Mouse (Mus musculus): ENCODE data around the gene Dennd1b.
A peak's percentile ranks its signal among the peaks of the same experiment; 100 is the strongest.

Dennd1b gene

DNA sequence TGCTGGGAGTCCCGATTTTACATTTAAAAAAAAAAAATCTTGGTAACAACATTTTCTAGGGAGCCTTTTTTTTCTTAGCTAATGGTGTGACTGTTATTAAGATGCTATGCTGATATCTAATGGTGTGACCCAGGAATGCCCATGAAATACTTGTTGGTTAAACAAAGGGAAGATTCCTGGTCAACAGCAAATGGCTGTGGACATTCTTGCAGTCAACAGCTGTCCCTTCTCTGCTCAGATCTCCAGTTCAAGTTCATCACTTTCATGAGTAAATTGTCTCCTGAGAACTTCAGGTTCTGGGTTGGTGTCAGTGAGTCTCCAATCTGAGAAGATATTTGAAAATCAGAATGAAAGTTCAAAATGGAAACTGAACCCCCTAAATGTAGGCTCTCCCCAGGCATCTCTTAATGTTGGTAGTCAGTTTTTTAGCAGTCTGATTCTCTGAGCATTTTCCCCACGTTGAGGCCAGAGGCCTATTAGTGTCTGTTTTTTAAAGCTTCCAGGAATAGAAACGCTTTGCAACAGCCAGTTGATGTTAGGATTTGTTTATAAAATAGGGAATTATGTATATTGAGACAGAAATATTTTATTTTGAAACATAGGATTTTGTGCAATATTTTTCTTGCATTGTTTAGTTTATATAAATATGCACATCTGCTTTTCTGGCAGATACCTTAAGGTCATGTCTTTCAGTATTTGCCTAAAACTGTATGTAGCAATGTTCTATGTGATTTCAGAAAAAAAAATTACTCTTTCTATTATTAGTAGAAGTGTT lies 211.0 kb downstream of the Dennd1b start:
- no peak for DNase-seq (ENCODE audit: low read depth in 2 of 2, low spot score in 2 of 2)

DNA sequence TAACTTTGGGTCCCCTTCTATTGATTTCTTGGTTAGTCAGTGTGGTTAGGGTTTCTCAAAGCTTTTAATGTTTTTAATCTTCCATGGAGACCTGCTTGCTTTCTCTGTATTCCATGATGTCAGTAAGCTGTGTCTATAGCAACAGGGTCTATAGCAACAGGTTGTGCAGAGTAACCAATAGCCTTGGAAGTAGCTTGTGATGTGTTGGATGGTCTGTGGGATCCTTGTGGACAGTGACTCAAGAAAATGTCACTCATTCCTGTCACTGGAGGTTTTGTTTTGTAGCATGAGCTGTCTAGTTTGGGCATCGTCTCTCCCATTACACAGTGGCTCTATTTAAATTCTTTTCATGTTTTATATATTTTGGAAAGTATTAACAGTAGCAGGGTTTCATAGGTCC lies 216.5 kb downstream of the Dennd1b start:
- no peak for DNase-seq (ENCODE audit: low read depth in 2 of 2, low spot score in 2 of 2)

DNA sequence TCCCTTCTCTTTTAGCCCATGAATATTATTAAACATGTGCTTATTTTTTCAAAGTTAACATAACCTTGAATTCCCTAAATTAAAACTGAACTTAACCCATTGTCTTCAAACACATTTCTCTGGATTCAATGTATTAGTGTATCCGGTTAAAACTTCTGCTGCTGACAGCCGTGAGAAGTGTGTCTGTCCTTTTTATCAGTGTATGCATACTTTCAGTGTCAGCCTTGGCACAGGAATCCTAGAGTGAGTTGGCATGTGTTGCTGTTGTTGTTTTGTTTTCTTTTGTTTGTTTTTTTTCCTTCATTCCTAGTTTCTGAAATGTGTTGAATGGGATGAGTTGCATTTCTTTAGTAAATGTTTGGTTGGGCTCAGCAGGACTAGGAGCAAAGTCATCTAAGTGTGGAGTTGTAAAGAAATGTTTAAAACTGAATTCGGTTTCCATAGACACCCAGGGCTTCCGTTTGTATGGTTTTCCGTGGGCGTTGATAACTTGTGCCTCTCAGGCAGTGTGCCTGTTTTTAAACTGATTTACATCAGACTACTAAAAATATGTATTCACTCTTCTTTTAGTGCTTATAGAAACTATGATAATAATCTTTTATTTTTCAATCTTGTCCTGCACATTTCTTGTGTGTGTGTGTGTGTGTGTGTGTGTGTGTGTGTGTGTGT lies 217.4 kb downstream of the Dennd1b start:
- peak in 1 of 2 experiments; percentile 33 for DNase-seq (ENCODE audit: low read depth in 2 of 2, low spot score in 2 of 2)

- no peak for DNase-seq (ENCODE audit: low read depth in 2 of 2, low spot score in 2 of 2)
Measured at GRCm38 (mm10) chr1:139192635-139193034, 229.4 kb downstream of the Dennd1b start.

DNA sequence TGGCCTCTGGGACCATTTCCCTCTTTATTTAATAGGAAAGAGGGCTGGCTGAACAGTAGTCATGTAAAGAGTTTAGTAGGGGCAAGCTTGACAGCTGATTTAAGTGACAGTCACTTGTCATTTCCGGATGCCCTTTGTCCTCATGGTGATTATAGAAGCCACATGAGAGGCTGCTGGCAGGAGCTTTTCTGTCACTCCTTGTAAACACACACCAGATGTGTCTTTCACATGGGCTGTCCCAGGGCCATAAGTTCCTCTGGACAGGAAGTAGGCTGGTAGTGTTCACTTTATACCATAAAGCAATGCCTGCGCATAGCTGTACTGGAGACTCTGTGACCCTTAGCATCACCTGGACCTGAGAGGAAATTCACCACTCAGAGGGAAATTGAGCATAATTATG lies 230.8 kb downstream of the Dennd1b start:
- no peak for DNase-seq (ENCODE audit: low read depth in 2 of 2, low spot score in 2 of 2)

DNA sequence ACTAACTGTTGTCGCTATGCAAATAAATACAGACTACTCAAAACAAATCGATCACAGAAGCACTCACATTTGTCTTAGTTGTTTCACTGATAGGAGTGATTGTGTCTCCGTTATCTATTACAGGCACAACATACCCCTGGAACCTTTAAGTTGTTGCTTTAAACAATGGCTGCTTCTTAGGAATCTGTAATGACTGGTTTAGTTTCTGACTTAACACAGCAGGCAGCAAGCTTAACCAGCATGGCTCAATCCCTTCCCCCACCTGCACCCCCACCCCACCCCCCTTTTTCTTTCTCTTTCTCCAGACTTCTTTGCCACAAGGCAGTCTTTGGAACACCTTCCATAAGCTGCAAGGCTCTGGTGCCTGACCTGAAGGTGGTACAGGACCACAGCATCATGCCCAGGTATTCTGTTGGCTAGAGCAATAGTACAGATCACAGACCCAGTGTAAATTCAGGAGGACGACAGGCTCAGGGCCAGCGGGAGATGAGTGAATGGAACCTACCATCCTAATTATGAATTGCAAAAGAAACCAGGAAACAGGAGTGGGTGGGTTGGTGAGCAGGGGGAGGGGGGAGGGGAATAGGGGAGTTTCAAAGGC lies 231.3 kb downstream of the Dennd1b start:
- no peak for DNase-seq (ENCODE audit: low read depth in 2 of 2, low spot score in 2 of 2)

DNA sequence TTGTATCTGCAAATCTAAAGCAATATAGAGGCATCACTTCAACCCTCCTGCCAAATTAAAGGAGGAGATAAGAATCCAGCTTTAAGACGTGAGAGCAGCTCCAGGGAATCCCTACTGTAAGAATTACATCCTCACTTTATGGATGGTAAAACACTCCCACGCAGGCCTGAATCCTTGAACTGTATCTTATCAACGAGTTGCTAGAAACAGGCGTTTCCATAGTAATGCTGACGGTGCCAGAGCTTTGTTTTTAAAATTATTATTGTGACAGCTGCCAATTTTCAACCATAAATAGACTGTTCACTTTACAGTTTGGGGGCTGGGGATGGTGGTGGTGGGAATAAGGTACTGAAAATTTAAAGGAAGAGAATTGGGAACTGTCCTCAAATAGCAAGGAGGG lies 239.8 kb downstream of the Dennd1b start:
- DNase-seq (ENCODE audit: low read depth in 2 of 2, low spot score in 2 of 2), result no peak

DNA sequence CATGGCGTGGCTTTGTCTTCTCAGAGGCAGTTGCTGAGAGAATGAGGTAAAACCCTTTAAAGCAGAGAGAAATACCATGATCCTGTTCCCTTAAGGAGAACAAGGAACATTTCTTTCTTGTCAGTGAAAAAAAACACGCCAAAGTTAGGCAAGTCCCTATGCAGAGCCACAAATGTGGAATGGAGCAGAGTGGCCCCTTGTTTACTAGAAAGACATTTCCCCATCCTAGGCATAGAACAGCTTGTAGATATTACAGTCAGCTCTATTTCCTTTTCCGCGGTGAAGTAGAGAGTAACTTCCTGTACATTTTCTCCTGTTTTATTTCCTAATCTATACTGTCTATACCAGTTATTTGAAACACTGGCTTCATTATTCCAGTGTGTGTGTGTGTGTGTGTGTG lies 243.0 kb downstream of the Dennd1b start:
- no peak for DNase-seq (ENCODE audit: low read depth in 2 of 2, low spot score in 2 of 2)

DNA sequence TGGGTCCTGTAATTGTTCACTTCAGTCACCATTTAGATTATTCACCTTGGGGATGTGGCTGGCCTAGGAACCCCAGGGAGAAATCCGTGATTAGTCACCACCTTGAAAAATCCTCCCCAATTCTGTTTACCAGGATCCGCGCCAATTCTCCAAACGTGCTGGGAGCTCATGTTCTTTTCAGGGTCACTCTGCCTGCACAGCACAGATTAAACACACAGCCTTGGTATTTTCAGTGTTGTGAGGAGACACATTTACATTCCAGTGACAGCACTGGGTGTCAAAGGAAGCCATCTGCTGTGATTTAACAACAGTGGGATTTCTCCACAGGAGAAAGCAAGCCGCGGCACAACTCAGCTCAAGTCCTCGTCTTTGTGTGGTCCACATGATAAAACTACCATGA lies 246.6 kb downstream of the Dennd1b start:
- DNase-seq (ENCODE audit: low read depth in 2 of 2, low spot score in 2 of 2), result no peak

DNA sequence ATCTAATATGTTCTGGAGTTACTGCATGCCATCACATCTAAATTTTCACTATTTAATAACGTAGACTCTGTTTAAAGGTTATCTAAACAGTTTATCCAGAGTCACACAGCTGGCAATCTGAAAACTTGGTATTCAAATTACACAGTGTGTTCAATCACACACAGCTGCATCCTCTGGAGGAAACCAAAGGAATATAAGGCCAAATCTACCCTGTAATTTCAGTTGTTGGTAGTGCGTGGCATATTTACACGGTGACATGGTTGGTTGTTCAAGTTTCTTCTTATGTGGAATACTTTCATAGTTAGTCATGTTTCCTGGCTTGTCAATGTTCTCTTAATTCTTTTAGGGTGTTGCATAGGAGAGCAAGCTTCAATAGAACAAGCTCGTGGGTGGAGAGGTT lies 247.3 kb downstream of the Dennd1b start:
- no peak for DNase-seq (ENCODE audit: low read depth in 2 of 2, low spot score in 2 of 2)

- no peak for DNase-seq (ENCODE audit: low read depth in 2 of 2, low spot score in 2 of 2)
Measured at GRCm38 (mm10) chr1:139215311-139215710, 252.1 kb downstream of the Dennd1b start.

DNA sequence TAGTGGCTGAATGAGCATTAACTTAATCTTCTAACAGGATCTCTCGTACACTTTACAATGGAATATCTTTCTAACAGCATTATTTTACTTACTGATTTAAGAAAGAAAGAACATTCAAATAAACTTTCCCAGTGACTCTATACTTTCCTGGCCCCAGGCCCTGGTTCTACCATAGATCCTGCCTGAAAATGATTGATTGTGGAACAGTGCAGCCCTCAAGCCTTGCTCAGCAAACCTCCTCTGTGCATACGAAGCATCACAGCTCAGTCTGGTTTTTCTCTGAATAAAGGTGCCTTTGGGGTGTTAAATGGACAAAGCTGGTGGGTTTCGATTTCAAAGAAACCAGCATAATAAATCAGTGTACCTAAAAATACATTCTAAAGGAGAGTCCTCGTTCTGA lies 260.6 kb downstream of the Dennd1b start:
- DNase-seq (ENCODE audit: low read depth in 2 of 2, low spot score in 2 of 2), result no peak

DNA sequence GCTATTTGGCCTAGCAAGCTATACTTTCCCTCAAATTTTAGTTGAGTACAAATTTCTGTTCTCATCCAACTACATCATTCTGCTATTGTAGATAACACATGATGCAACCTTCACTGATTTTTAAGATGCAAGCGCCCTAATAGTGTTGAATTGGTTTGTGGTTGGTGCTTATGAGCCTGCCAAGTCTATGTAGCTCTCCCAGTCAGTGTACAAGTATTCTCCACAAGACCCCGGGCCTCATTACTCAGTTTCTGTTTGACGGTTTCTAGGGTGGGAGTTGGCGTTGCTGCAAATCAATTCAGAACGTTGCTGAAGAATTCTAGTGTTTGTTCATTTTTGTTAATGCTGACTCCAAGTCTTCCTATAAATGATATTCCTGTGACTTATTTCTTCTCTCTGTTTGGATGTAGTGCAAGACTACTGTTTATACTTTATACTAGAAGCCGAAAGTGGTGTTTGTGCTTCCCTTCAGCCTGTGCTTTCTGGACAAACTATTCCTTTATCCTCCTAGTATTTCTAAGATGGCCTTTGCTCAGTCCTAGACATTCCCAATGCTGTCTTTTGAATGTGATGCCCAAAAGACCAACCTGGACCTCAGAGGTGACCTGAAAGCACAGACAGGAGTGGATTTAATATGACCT lies 261.2 kb downstream of the Dennd1b start:
- no peak for DNase-seq (ENCODE audit: low read depth in 2 of 2, low spot score in 2 of 2)

Measured in CD8-positive naive resting alpha-beta T cell, adult 2 months (primary cell).